Mouse (Mus musculus) heart, postnatal 0 days (tissue): ENCODE measurements around the gene Gm42420.

Source experiments
- CTCF ChIP-seq: IDR thresholded peaks from 2 replicates; pipeline ENCODE4 v1.5.1; 2016; ENCODE audit warnings: antibody characterized with exemption, control low read depth, low read depth
- EP300 ChIP-seq: IDR thresholded peaks from 2 replicates; pipeline ENCODE4 v1.6.1; 2016; ENCODE audit warnings: antibody characterized with exemption, low read depth

GRCm38 (mm10) chr6:39574951-39575350 is 10.6 kb upstream of the Gm42420 start:
- TF ChIP-seq CTCF (no peak), EP300 (no peak)
